Mouse (Mus musculus): ENCODE results near the gene Gm28036.

The Gm28036 gene

GRCm38 (mm10) chr2:156126992-156127391 is at the start of gene Gm28036:
TSS of gene Gm28036 (minus strand) at chr2:156127092.
- WGBS: 94% methylated on average over 5 of the region's 5 CpGs

- 83% methylated on average over 5 of the region's 5 CpGs for WGBS
Measured at GRCm38 (mm10) chr2:156166557-156166956, 39.7 kb upstream of the Gm28036 start.

GRCm38 (mm10) chr2:156165478-156165877 is 38.6 kb upstream of the Gm28036 start:
- 90% methylated on average over 1 of the region's 1 CpGs for WGBS

GRCm38 (mm10) chr2:156147316-156147915 is 20.5 kb upstream of the Gm28036 start:
- 62% methylated on average over 3 of the region's 3 CpGs for WGBS

GRCm38 (mm10) chr2:156146272-156146989 is 19.5 kb upstream of the Gm28036 start:
- WGBS: 42% methylated on average over 5 of the region's 5 CpGs

GRCm38 (mm10) chr2:156145486-156146130 is 18.7 kb upstream of the Gm28036 start:
- 35% methylated on average over 11 of the region's 11 CpGs for WGBS

- under 1% methylated on average over 70 of the region's 70 CpGs for WGBS
Measured at GRCm38 (mm10) chr2:156143953-156144724, 17.2 kb upstream of the Gm28036 start, which contains the start of the genes Romo1 and Nfs1. TSS of gene Romo1 (plus strand) at chr2:156144039. TSS of gene Nfs1 (minus strand) at chr2:156144186.

- 2% methylated on average over 16 of the region's 16 CpGs for WGBS
Measured at GRCm38 (mm10) chr2:156143367-156143766, 16.5 kb upstream of the Gm28036 start.

- WGBS: 85% methylated on average over 2 of the region's 2 CpGs
Measured at GRCm38 (mm10) chr2:156142820-156143219, 15.9 kb upstream of the Gm28036 start.

- WGBS: 94% methylated on average over 6 of the region's 6 CpGs
Measured at GRCm38 (mm10) chr2:156135695-156136094, 8.8 kb upstream of the Gm28036 start.

- 93% methylated on average over 5 of the region's 5 CpGs for WGBS
Measured at GRCm38 (mm10) chr2:156134161-156134560, 7.3 kb upstream of the Gm28036 start.

GRCm38 (mm10) chr2:156123731-156124130 is 3.2 kb downstream of the Gm28036 start:
- WGBS: 94% methylated on average over 5 of the region's 5 CpGs

GRCm38 (mm10) chr2:156112080-156112423 is 14.8 kb downstream of the Gm28036 start:
- WGBS: 11% methylated on average over 5 of the region's 5 CpGs

- 2% methylated on average over 74 of the region's 74 CpGs for WGBS
Measured at GRCm38 (mm10) chr2:156111358-156112079, 15.4 kb downstream of the Gm28036 start, which contains the start of the genes Cpne1 and Rbm12. TSS of gene Cpne1 (minus strand) at chr2:156111965. TSS of gene Rbm12 (minus strand) at chr2:156111978.

- 1% methylated on average over 16 of the region's 16 CpGs for WGBS
Measured at GRCm38 (mm10) chr2:156110627-156111357, 16.1 kb downstream of the Gm28036 start.

- 58% methylated on average over 5 of the region's 5 CpGs for WGBS
Measured at GRCm38 (mm10) chr2:156091926-156092325, 35.0 kb downstream of the Gm28036 start.

- WGBS: 24% methylated on average over 1 of the region's 1 CpGs
Measured at GRCm38 (mm10) chr2:156089799-156090198, 37.1 kb downstream of the Gm28036 start.

GRCm38 (mm10) chr2:156087391-156088110 is 39.3 kb downstream of the Gm28036 start:
- WGBS: 74% methylated on average over 7 of the region's 7 CpGs

GRCm38 (mm10) chr2:156084541-156084940 is 42.4 kb downstream of the Gm28036 start:
- 69% methylated on average over 3 of the region's 3 CpGs for WGBS

- 74% methylated on average over 7 of the region's 7 CpGs for WGBS
Measured at GRCm38 (mm10) chr2:156080391-156080790, 46.5 kb downstream of the Gm28036 start.

Measured in cerebral cortex, adult 2 months (tissue).